Mouse (Mus musculus): ENCODE results near the gene Hipk3.

GRCm38 (mm10) chr2:104426112-104426511, 68.1 kb downstream of the Hipk3 start:
- TF ChIP-seq CTCF (IDR thresholded peaks at IDR 0.05; ENCODE audit: low read depth, low read length) (no peak), POLR2A (IDR thresholded peaks at IDR 0.05; ENCODE audit: insufficient read depth, low read length) (no peak), EP300 (IDR thresholded peaks at IDR 0.05; ENCODE audit: insufficient read depth, low read depth, low read length) (no peak)
